Mouse (Mus musculus) liver, adult 2 months (tissue): ENCODE measurements around the gene Crtc2. TPM values are rescaled to one million over a fixed set of nuclear protein-coding genes. Genes with fewer than 3 reads are reported as not detected.

Experiments used
- DNase-seq: peaks from one replicate; pipeline ENCODE4 v3.0.0-alpha.2; 2011; ENCODE audit warnings: low read depth, low spot score; ENCODE audit errors: extremely low read depth
- H3K27ac ChIP-seq: fragments of 200-500 bp; replicated peaks from 2 replicates; pipeline ENCODE4 v1.5.1; 2012; ENCODE audit warnings: low read depth, mild to moderate bottlenecking, control low read depth, inconsistent platforms, low read length; ENCODE audit not compliant: insufficient read depth
- H3K27me3 ChIP-seq: fragments of 200-500 bp; 2 replicates; pipeline ENCODE4 v1.6.1; 2012; ENCODE audit warnings: mild to moderate bottlenecking, moderate library complexity, low read length, inconsistent platforms; ENCODE audit not compliant: control insufficient read depth, insufficient read depth
- H3K36me3 ChIP-seq: fragments of 200-500 bp; 2 replicates; pipeline ENCODE4 v1.6.1; 2012; ENCODE audit warnings: low read length, inconsistent platforms; ENCODE audit not compliant: control insufficient read depth, insufficient read depth
- H3K4me1 ChIP-seq: fragments of 200-500 bp; 2 replicates; pipeline ENCODE4 v1.6.1; 2011; ENCODE audit warnings: low read length; ENCODE audit not compliant: control insufficient read depth, insufficient read depth
- H3K4me3 ChIP-seq: fragments of 200-500 bp; 2 replicates; pipeline ENCODE4 v1.5.1; 2011; ENCODE audit warnings: low read depth, mild to moderate bottlenecking, control low read depth, low read length, moderate library complexity; ENCODE audit not compliant: insufficient read depth
- H3K79me2 ChIP-seq: fragments of 200-500 bp; 2 replicates; pipeline ENCODE4 v1.6.1; 2012; ENCODE audit warnings: inconsistent platforms, mild to moderate bottlenecking, low read length, moderate library complexity; ENCODE audit not compliant: control insufficient read depth, insufficient read depth
- H3K9ac ChIP-seq: fragments of 200-500 bp; 2 replicates; pipeline ENCODE4 v1.6.1; 2012; ENCODE audit warnings: low read depth, mild to moderate bottlenecking, control low read depth, inconsistent platforms, low read length
- CTCF ChIP-seq: fragments of 200-500 bp; IDR thresholded peaks from 2 replicates; pipeline ENCODE4 v1.5.1; 2011; ENCODE audit warnings: low read depth, low read length, control low read depth
- POLR2A ChIP-seq: fragments of 200-500 bp; IDR thresholded peaks from 2 replicates; pipeline ENCODE4 v1.6.1; 2011; ENCODE audit warnings: low read length, control low read depth; ENCODE audit not compliant: insufficient read depth; ENCODE audit errors: extremely low read depth
- WGBS: fragments of 180-500 bp; shearing (Covaris S2); methylation state at CpG from one replicate; pipeline ENCODE4 v1.1.7; 2018; 5-methylcytosine and 5-hydroxymethylcytosine counted together
- polyA plus RNA-seq: library from polyadenylated mRNA; depleted of rRNA; stranded (reverse); fragments of >200 nt; gene quantifications from 2 replicates; pipeline ENCODE4 v1.2.3, GENCODE M21; 2012; rRNA removed
- total RNA-seq: library from RNA; depleted of rRNA; stranded (reverse); fragments of >200 nt; gene quantifications from 2 replicates; pipeline ENCODE4 v1.2.3, GENCODE M21; 2014; rRNA removed

Crtc2 gene
- total and polyA plus RNA-seq, 2 experiments: 6.8 to 34.4 TPM

- H3K27me3 ChIP-seq: no peaks in the 10 kb centered on the region
- peak overlapping the region; percentile 95 for H3K4me3 ChIP-seq
- no peaks in the 10 kb centered on the region for H3K36me3 ChIP-seq
- no peak for DNase-seq
- H3K9ac ChIP-seq: peak overlapping the region; percentile 98
- WGBS: 1% methylated on average over 41 of the region's 68 CpGs
- H3K79me2 ChIP-seq: peaks cover 31% of the 10 kb centered on the region
- H3K27ac ChIP-seq: peak overlapping the region; percentile 89
- H3K4me1 ChIP-seq: peaks cover 16% of the 10 kb centered on the region
- TF ChIP-seq POLR2A: no peak
- TF ChIP-seq CTCF: no peak
Measured at GRCm38 (mm10) chr3:90293352-90294063, 39.5 kb downstream of the Crtc2 start.

- Histone ChIP-seq H3K4me3 (peak overlapping the region; percentile 95), H3K27ac (peak overlapping the region; percentile 60), H3K79me2 (peaks cover 31% of the 10 kb centered on the region), H3K27me3 (no peaks in the 10 kb centered on the region), H3K4me1 (peaks cover 16% of the 10 kb centered on the region), H3K9ac (peak overlapping the region; percentile 98), H3K36me3 (no peaks in the 10 kb centered on the region)
- no peak for DNase-seq
- 9% methylated on average over 11 of the region's 11 CpGs for WGBS
- TF ChIP-seq CTCF (no peak), POLR2A (no peak)
Measured at GRCm38 (mm10) chr3:90294064-90294440, 40.1 kb downstream of the Crtc2 start.

GRCm38 (mm10) chr3:90294651-90295050 is 40.7 kb downstream of the Crtc2 start:
- no peaks in the 10 kb centered on the region for H3K27me3 ChIP-seq
- 60% methylated on average over 2 of the region's 2 CpGs for WGBS
- H3K36me3 ChIP-seq: no peaks in the 10 kb centered on the region
- H3K79me2 ChIP-seq: peaks cover 32% of the 10 kb centered on the region
- TF ChIP-seq POLR2A (no peak), CTCF (no peak)
- no peak for DNase-seq
- H3K4me1 ChIP-seq: peaks cover 16% of the 10 kb centered on the region
- H3K9ac ChIP-seq: no peak overlapping the region
- H3K4me3 ChIP-seq: no peak overlapping the region
- no peak overlapping the region for H3K27ac ChIP-seq

GRCm38 (mm10) chr3:90305801-90306200 is 51.8 kb downstream of the Crtc2 start:
- no peaks in the 10 kb centered on the region for H3K27me3 ChIP-seq
- no peak overlapping the region for H3K27ac ChIP-seq
- H3K79me2 ChIP-seq: peaks cover 37% of the 10 kb centered on the region
- no peak overlapping the region for H3K4me3 ChIP-seq
- no peaks in the 10 kb centered on the region; the same call in 1 of the 2 replicates for H3K36me3 ChIP-seq
- H3K4me1 ChIP-seq: 0 out of 2 replicates have a peak, but pooled peaks cover 2% of the 10 kb centered on the region
- no peak for DNase-seq
- no peak overlapping the region for H3K9ac ChIP-seq
- WGBS: 70% methylated on average over 3 of the region's 3 CpGs
- no peak for TF ChIP-seq CTCF
- no peak for TF ChIP-seq POLR2A

- DNase-seq: no peak
- Histone ChIP-seq H3K9ac (no peak overlapping the region), H3K4me3 (no peak overlapping the region), H3K27me3 (no peaks in the 10 kb centered on the region), H3K4me1 (0 out of 2 replicates have a peak, but pooled peaks cover 2% of the 10 kb centered on the region), H3K36me3 (no peaks in the 10 kb centered on the region; the same call in 1 of the 2 replicates), H3K27ac (no peak overlapping the region), H3K79me2 (peaks cover 28% of the 10 kb centered on the region)
- TF ChIP-seq POLR2A: no peak
- no peak for TF ChIP-seq CTCF
Measured at GRCm38 (mm10) chr3:90309589-90309988, 55.6 kb downstream of the Crtc2 start.

GRCm38 (mm10) chr3:90313367-90313766 is 59.4 kb downstream of the Crtc2 start:
- Histone ChIP-seq H3K4me3 (no peak overlapping the region), H3K4me1 (no peaks in the 10 kb centered on the region), H3K36me3 (no peaks in the 10 kb centered on the region; the same call in 1 of the 2 replicates), H3K9ac (no peak overlapping the region), H3K79me2 (peaks cover 27% of the 10 kb centered on the region; the same call in 1 of the 2 replicates), H3K27me3 (no peaks in the 10 kb centered on the region), H3K27ac (no peak overlapping the region)
- peak; percentile 36; the same call in 1 of the 2 replicates for TF ChIP-seq CTCF
- TF ChIP-seq POLR2A: no peak
- DNase-seq: no peak

Other genes starting within 250 kb of the Crtc2 start
- 64.7 and 67.9 TPM in 2 replicates for gene 4933434E20Rik, start 202.5 kb upstream of the Crtc2 start, total RNA-seq
- 23.4 and 24.2 TPM in 2 replicates for gene 4933434E20Rik, start 202.5 kb upstream of the Crtc2 start, polyA plus RNA-seq
- gene Ubap2l, start 201.5 kb upstream of the Crtc2 start, total RNA-seq: 32.6 and 36.5 TPM in 2 replicates
- gene Ubap2l, start 201.5 kb upstream of the Crtc2 start, polyA plus RNA-seq: 37.7 and 46.3 TPM in 2 replicates
- 53.4 and 56.2 TPM in 2 replicates for gene Tpm3, start 181.5 kb upstream of the Crtc2 start, total RNA-seq
- gene Tpm3, start 181.5 kb upstream of the Crtc2 start, polyA plus RNA-seq: 36.4 and 43.0 TPM in 2 replicates
- gene Nup210l, start 150.0 kb upstream of the Crtc2 start, total RNA-seq: 0.07 and 0.09 TPM in 2 replicates
- 0.01 and 0.02 TPM in 2 replicates for gene Nup210l, start 150.0 kb upstream of the Crtc2 start, polyA plus RNA-seq
- 904 and 942 TPM in 2 replicates for gene Rps27, start 40.5 kb upstream of the Crtc2 start, total RNA-seq
- 220 and 226 TPM in 2 replicates for gene Rps27, start 40.5 kb upstream of the Crtc2 start, polyA plus RNA-seq
- 4.8 and 5.2 TPM in 2 replicates for gene Rab13, start 40.5 kb upstream of the Crtc2 start, total RNA-seq
- gene Rab13, start 40.5 kb upstream of the Crtc2 start, polyA plus RNA-seq: 3.0 and 3.4 TPM in 2 replicates
- gene Jtb, start 22.6 kb upstream of the Crtc2 start, total RNA-seq: 44.9 and 57.5 TPM in 2 replicates
- gene Jtb, start 22.6 kb upstream of the Crtc2 start, polyA plus RNA-seq: 73.7 and 77.0 TPM in 2 replicates
- 0.09 and 0.13 TPM in 2 replicates for gene Creb3l4, start 10.7 kb upstream of the Crtc2 start, total RNA-seq
- gene Creb3l4, start 10.7 kb upstream of the Crtc2 start, polyA plus RNA-seq: 0.12 and 0.16 TPM in 2 replicates
- gene Slc39a1, start 6.0 kb upstream of the Crtc2 start, total RNA-seq: 59.3 and 64.3 TPM in 2 replicates
- gene Slc39a1, start 6.0 kb upstream of the Crtc2 start, polyA plus RNA-seq: 67.7 and 68.0 TPM in 2 replicates
- 2.2 and 2.8 TPM in 2 replicates for gene Dennd4b, start 11.0 kb downstream of the Crtc2 start, total RNA-seq
- 4.7 and 9.2 TPM in 2 replicates for gene Dennd4b, start 11.0 kb downstream of the Crtc2 start, polyA plus RNA-seq
- gene Gatad2b, start 39.0 kb downstream of the Crtc2 start, total RNA-seq: 6.3 and 7.7 TPM in 2 replicates
- gene Gatad2b, start 39.0 kb downstream of the Crtc2 start, polyA plus RNA-seq: 6.6 and 7.1 TPM in 2 replicates
- 0.37 and 1.1 TPM in 2 replicates for gene Slc27a3, start 135.8 kb downstream of the Crtc2 start, total RNA-seq
- 1.00 and 2.3 TPM in 2 replicates for gene Slc27a3, start 135.8 kb downstream of the Crtc2 start, polyA plus RNA-seq
- 8.9 and 11.3 TPM in 2 replicates for gene Ints3, start 179.5 kb downstream of the Crtc2 start, total RNA-seq
- gene Ints3, start 179.5 kb downstream of the Crtc2 start, polyA plus RNA-seq: 11.4 and 12.4 TPM in 2 replicates
- gene Npr1, start 211.7 kb downstream of the Crtc2 start, total RNA-seq: 5.6 and 8.3 TPM in 2 replicates
- 10.2 and 13.2 TPM in 2 replicates for gene Npr1, start 211.7 kb downstream of the Crtc2 start, polyA plus RNA-seq
- gene Ilf2, start 222.0 kb downstream of the Crtc2 start, total RNA-seq: 13.2 and 16.0 TPM in 2 replicates
- gene Ilf2, start 222.0 kb downstream of the Crtc2 start, polyA plus RNA-seq: 6.5 and 6.9 TPM in 2 replicates
- 12.8 and 18.5 TPM in 2 replicates for gene Snapin, start 236.9 kb downstream of the Crtc2 start, total RNA-seq
- gene Snapin, start 236.9 kb downstream of the Crtc2 start, polyA plus RNA-seq: 10.4 and 10.6 TPM in 2 replicates